Mouse (Mus musculus) inflammation-experienced regulatory T-cells, adult 6 months (primary cell): ENCODE results near the gene Agk. TPM values are rescaled to one million over a fixed set of nuclear protein-coding genes. Genes with fewer than 3 reads are reported as not detected.
A peak's percentile ranks its signal among the peaks of the same experiment; 100 is the strongest.

Source experiments
- ATAC-seq: one replicate; pipeline ENCODE4 v1.8.0; 2017
- polyA plus RNA-seq, 3 experiments: library from polyadenylated mRNA; unstranded; fragments of 100-300 nt; shearing (Covaris generic); gene quantifications; one replicate each; pipeline ENCODE4 v1.2.1; 2017

Gene Agk
- polyA plus RNA-seq, 3 experiments from 2014 or later: 42.6 to 70.6 (median 59.1) TPM

DNA sequence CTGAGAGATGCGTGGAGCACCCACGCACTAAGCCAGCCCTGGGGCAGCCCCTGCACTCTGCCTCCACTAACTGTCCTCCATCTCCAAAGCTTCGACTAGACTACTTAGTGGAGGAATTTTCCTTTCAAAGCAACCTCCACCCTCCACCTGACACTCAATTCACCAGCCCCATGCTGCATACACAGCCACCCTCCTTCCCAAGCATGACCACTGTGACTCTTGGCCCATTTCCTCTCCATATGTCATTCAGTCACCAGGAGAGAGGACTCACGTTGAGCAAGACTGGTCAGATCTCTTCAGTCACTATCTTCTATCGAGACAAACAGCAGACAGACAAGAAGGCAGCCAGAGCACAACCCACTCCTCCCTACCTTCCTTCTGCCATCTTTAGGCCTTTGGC is 88.1 kb downstream of the Agk start:
- no peak for ATAC-seq

DNA sequence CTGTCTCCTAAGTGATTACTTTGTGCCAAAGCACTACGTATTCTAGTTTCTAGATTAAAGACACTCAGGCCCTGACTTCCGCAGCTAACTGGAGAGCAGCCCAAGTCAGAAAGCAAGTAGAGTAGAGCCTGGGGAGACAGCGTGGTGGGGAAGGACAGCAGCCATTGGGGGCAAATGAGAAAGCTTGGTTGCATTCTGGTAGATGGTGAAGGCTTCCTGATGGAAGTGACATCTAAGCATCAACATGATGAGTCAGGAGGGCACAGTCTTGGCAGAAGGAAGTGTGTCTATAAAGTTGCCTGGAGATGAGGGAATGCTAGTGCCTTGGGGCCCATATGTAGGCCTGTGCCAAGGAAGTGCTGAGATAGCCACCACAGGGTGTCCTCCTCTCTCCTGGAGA is 88.6 kb downstream of the Agk start:
- no peak for ATAC-seq

GRCm38 (mm10) chr6:40415799-40416198 is 90.8 kb downstream of the Agk start:
- no peak for ATAC-seq

DNA sequence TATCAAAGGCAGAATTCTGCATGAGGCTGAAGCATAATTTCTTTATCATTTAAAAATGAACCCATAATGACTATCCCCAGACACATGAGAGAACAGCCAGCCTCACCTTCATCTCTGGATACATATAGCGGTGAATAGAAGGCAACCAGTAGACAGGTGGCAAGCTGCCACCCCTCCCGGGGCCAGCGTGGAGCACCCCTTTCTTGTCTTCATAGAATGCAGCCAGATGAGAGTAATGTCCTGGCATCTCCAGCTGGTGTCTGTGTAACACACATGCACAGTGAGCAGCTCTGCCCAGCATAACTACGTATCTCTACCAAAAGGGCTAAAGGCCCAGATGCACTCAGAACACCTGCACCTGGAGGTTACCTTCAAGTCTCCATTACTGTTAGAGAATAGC is 93.4 kb downstream of the Agk start:
- no peak for ATAC-seq

DNA sequence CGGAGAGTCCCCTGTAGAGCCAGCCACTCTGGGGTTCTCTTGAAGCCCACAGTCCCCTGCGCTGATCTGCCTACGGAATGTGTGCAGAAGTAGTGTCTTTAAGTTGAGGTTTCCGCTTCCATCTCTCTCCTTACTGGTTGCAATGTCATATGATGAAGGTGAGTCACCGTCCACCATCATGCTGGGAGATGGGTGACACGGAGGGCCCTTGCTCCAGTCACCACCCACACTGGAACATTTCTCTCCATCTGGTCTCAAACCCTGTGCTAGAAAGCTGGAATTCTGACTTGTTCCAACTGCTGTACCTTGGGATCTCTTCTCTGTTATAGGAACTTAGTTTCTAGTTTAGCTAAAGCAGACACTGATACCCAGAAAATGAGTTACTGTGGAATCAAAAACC is 96.1 kb downstream of the Agk start:
- ATAC-seq: no peak

- no peak for ATAC-seq
Measured at GRCm38 (mm10) chr6:40423013-40423412, 98.0 kb downstream of the Agk start.

GRCm38 (mm10) chr6:40423774-40424173 is 98.8 kb downstream of the Agk start:
- peak; percentile 92 for ATAC-seq

DNA sequence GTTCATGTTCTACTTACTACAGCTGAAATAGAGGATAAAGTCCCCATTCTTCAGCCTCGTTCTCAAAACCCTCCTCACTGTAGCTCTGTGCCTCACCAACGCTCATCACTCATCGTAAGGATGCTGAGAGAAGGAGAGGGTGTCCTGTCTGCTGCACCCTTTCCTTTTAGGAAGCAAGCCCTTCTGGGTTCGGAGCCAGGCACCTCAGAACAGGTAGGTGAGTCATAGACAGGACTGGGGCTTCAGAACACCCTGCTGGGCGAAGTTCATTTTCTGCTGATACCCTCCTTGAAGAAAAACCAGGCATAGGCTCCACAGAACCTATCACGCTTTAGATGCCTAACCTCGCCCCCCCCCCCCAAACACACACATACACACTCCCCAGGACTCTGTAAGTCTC is 102.5 kb downstream of the Agk start:
- ATAC-seq: no peak

GRCm38 (mm10) chr6:40428696-40429095 is 103.7 kb downstream of the Agk start:
- no peak for ATAC-seq

- no peak for ATAC-seq
Measured at GRCm38 (mm10) chr6:40429521-40429931, 104.6 kb downstream of the Agk start.

- ATAC-seq: peak; percentile 30
Measured at GRCm38 (mm10) chr6:40430251-40430650, 105.3 kb downstream of the Agk start.

DNA sequence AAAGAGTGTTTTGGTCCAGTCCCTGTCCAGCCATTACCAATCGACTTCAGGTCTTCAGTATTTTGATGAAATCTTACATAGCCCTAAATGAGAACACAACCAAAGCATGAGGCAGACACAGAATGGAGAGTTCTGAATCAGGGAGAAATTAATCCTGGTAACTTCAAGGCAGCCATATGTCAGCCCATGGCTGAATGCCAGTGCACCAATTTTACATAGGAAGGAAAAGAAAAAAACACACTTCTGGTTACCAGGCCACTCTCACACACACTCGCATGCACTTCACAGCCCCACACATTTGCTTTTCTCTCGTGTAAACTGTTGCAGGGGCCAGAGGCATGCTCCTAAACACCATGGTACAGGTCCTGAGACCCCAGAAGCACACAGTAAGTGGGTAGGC is 105.9 kb downstream of the Agk start:
- no peak for ATAC-seq

GRCm38 (mm10) chr6:40431356-40431755 is 106.4 kb downstream of the Agk start:
- no peak for ATAC-seq

DNA sequence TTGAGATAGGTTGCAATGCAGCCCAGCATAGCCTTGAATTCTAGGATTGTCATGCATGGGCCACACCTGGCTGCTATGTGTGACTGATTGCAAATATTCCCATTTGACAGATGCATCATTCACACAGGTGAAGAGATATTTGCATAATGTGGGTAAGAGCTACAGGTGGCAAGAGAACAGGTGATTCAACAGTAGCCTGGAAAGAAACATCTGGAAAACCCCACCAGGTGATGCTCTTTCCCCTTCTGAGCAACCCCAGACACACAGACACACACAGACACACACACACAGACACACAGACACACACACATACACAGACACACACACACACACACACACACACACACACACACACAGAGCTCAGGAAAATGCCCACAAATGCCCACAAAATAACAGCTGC is 106.8 kb downstream of the Agk start:
- ATAC-seq: no peak

GRCm38 (mm10) chr6:40432346-40433275 is 107.6 kb downstream of the Agk start:
- no peak for ATAC-seq

- ATAC-seq: no peak
Measured at GRCm38 (mm10) chr6:40434697-40435096, 109.7 kb downstream of the Agk start.

GRCm38 (mm10) chr6:40435151-40436046 is 110.4 kb downstream of the Agk start:
- peak; percentile 23 for ATAC-seq

- ATAC-seq: peak; percentile 80
Measured at GRCm38 (mm10) chr6:40436047-40436483, 111.1 kb downstream of the Agk start, which contains the start of gene E330009J07Rik. E330009J07Rik (minus strand) TSS chr6:40436135.

DNA sequence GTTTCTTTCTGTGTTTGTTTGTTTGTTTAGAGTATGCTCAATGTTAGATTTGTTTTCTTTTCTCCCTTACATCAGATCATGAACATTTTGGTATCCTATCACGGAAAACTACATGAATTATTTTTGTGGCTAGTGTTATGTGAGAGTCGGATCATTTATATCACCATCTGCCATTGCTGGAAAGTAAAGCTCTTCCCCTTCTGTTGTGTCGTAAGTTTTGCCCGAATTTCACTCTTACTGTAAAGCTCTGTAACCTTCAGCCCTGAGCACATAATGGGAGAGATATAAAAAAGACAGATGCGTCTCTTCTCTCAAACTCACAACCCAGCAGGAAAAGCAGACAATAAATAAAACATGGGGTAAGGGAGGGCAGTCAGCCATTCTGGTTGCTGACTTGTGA is 114.0 kb downstream of the Agk start, which contains the start of gene Wee2:
Wee2 (plus strand) TSS at position 153 of the 400 bp plus-strand sequence.
- no peak for ATAC-seq

- peak; percentile 79 for ATAC-seq
Measured at GRCm38 (mm10) chr6:40439731-40440130, 114.8 kb downstream of the Agk start.

- no peak for ATAC-seq
Measured at GRCm38 (mm10) chr6:40441276-40441675, 116.3 kb downstream of the Agk start.

- ATAC-seq: no peak
Measured at GRCm38 (mm10) chr6:40441755-40442154, 116.8 kb downstream of the Agk start.

- no peak for ATAC-seq
Measured at GRCm38 (mm10) chr6:40443281-40443928, 118.4 kb downstream of the Agk start.
